ENCODE assay signal across 8 mouse cellular contexts in genomic region chr7:101820295-101821030, GRCm38 (mm10). TPM values are rescaled to one million over a fixed set of nuclear protein-coding genes. Genes with fewer than 3 reads are reported as not detected.
A peak's percentile ranks its signal among the peaks of the same experiment; 100 is the strongest.
DNase-seq lines count a peak whose midpoint lies in the region; ATAC-seq lines count a peak whose summit lies in the region.

No protein-coding gene starts in this region.

- H3K27ac ChIP-seq in forebrain, embryonic 11.5 days (ENCODE audit: low read depth, low read length): no peak overlapping the region
- no peak overlapping the region for H3K27ac ChIP-seq in liver, embryonic 12.5 days

- peaks cover 24% of the 10 kb centered on the region for H3K4me1 ChIP-seq in forebrain, embryonic 11.5 days (replicated peaks; ENCODE audit: control insufficient read depth, insufficient read depth, low read length)
- H3K4me1 ChIP-seq in liver, embryonic 12.5 days: peaks cover 11% of the 10 kb centered on the region

- WGBS in forebrain, embryonic 11.5 days: 2% methylated on average over 35 of the region's 35 CpGs
- WGBS in liver, embryonic 12.5 days (ENCODE audit: insufficient replicate concordance): 3% methylated on average over 35 of the region's 35 CpGs

- peaks cover 2% of the 10 kb centered on the region; the same call in 1 of the 2 replicates for H3K36me3 ChIP-seq in forebrain, embryonic 11.5 days (ENCODE audit: control insufficient read depth, insufficient read depth, low read length)
- H3K36me3 ChIP-seq in liver, embryonic 12.5 days: peaks cover 10% of the 10 kb centered on the region; the same call in 1 of the 2 replicates

- no peaks in the 10 kb centered on the region for H3K9me3 ChIP-seq in forebrain, embryonic 11.5 days (ENCODE audit: control insufficient read depth, low read length)
- H3K9me3 ChIP-seq in liver, embryonic 12.5 days (replicated peaks): no peaks in the 10 kb centered on the region

- ATAC-seq in forebrain, embryonic 11.5 days (replicated peaks; ENCODE audit: low FRiP score): no peak
- ATAC-seq in liver, embryonic 12.5 days: no peak

- peak overlapping the region; percentile 42; the same call in 1 of the 2 replicates for H3K4me2 ChIP-seq in forebrain, embryonic 11.5 days (ENCODE audit: low read depth, low read length, severe bottlenecking)
- H3K4me2 ChIP-seq in liver, embryonic 12.5 days: peak overlapping the region; percentile 71; the same call in 1 of the 2 replicates

- peak overlapping the region; percentile 38; the same call in 1 of the 2 replicates for H3K4me3 ChIP-seq in forebrain, embryonic 11.5 days (ENCODE audit: low read depth, low read length)
- H3K4me3 ChIP-seq in liver, embryonic 12.5 days: no peak overlapping the region

- H3K27me3 ChIP-seq in forebrain, embryonic 11.5 days (ENCODE audit: control insufficient read depth, insufficient read depth, low read length): peaks cover 61% of the 10 kb centered on the region
- peaks cover 87% of the 10 kb centered on the region for H3K27me3 ChIP-seq in liver, embryonic 12.5 days (replicated peaks)

- DNase-seq in adrenal gland, adult 2 months: peak; percentile 30
- DNase-seq in adrenal gland, adult 8-10 months: no peak
- peak; percentile 22 to 43 for DNase-seq in B cell, adult 2 months
- DNase-seq in forebrain, embryonic 11.5 days (ENCODE audit: low spot score): no peak
- DNase-seq in testis, postnatal 10 days (ENCODE audit: low spot score): peak; percentile 54
- DNase-seq in gastrocnemius, postnatal 25 days: no peak
- no peak for DNase-seq in gastrocnemius, adult 8-10 months (ENCODE audit: low spot score in 2 of 2)

- H3K9ac ChIP-seq in forebrain, embryonic 11.5 days (ENCODE audit: low read length): no peak overlapping the region
- H3K9ac ChIP-seq in liver, embryonic 12.5 days: no peak overlapping the region

RNA-seq across cellular contexts. Expression of gene Phox2a, which starts 2.4 kb away (rescaled TPM):
- total RNA-seq in adrenal gland, adult 2 months (2021): 10 to 100 TPM; 15.6 to 45.9 TPM
- 40.1 and 48.0 TPM in 2 replicates for polyA plus RNA-seq in adrenal gland, adult 2 months (2012; rRNA removed)
- total RNA-seq in adrenal gland, adult 8-10 months (2022): 10 to 100 TPM; 26.7 to 57.2 (median 44.6) TPM
- 0.12 and 0.44 TPM in 2 replicates for polyA plus RNA-seq in forebrain, embryonic 11.5 days (2014; fragmentation: Nextera tagmentation; extraction: Ambion mirVana)
- polyA plus RNA-seq in liver, embryonic 12.5 days (2016; fragmentation: Nextera tagmentation; extraction: Ambion mirVana): 0.07 and 0.08 TPM in 2 replicates
- not detected for total RNA-seq in gastrocnemius, postnatal 25 days (2021)
- not detected for total RNA-seq in gastrocnemius, adult 8-10 months (2022)

RNA-seq across cellular contexts. Expression of gene Inppl1, which starts 17.6 kb away (rescaled TPM):
- 10 to 100 TPM; 81.2 to 90.1 TPM for total RNA-seq in adrenal gland, adult 2 months (2021)
- polyA plus RNA-seq in adrenal gland, adult 2 months (2012; rRNA removed): 139 and 142 TPM in 2 replicates
- 100 to 1,000 TPM in 2 of 4 experiments, 10 to 100 TPM in 2; 76.9 to 104 (median 101) TPM for total RNA-seq in adrenal gland, adult 8-10 months (2022)
- 46.0 and 46.3 TPM in 2 replicates for polyA plus RNA-seq in forebrain, embryonic 11.5 days (2014; fragmentation: Nextera tagmentation; extraction: Ambion mirVana)
- 6.9 and 7.4 TPM in 2 replicates for polyA plus RNA-seq in liver, embryonic 12.5 days (2016; fragmentation: Nextera tagmentation; extraction: Ambion mirVana)
- 10 to 100 TPM; 79.7 to 88.0 TPM for total RNA-seq in gastrocnemius, postnatal 25 days (2021)
- total RNA-seq in gastrocnemius, adult 8-10 months (2022): 100 to 1,000 TPM in 2 of 4 experiments, 10 to 100 TPM in 2; 75.1 to 104 (median 99.5) TPM

RNA-seq across cellular contexts. Expression of gene Folr2, which starts 36.5 kb away (rescaled TPM):
- 1 to 10 TPM; 3.2 to 4.5 TPM for total RNA-seq in adrenal gland, adult 2 months (2021)
- polyA plus RNA-seq in adrenal gland, adult 2 months (2012; rRNA removed): 3.9 and 5.0 TPM in 2 replicates
- total RNA-seq in adrenal gland, adult 8-10 months (2022): 1 to 10 TPM; 1.2 to 4.7 (median 2.8) TPM
- 0.94 and 1.1 TPM in 2 replicates for polyA plus RNA-seq in forebrain, embryonic 11.5 days (2014; fragmentation: Nextera tagmentation; extraction: Ambion mirVana)
- polyA plus RNA-seq in liver, embryonic 12.5 days (2016; fragmentation: Nextera tagmentation; extraction: Ambion mirVana): 3.0 and 3.2 TPM in 2 replicates
- 1 to 10 TPM; 2.0 to 5.4 TPM for total RNA-seq in gastrocnemius, postnatal 25 days (2021)
- total RNA-seq in gastrocnemius, adult 8-10 months (2022): 1 to 10 TPM in 2 of 4 experiments, under 1 TPM in 2; 0.53 to 2.6 (median 1.2) TPM

RNA-seq across cellular contexts. Expression of gene Anapc15, which starts 43.1 kb away (rescaled TPM):
- 10 to 100 TPM; 34.2 to 35.7 TPM for total RNA-seq in adrenal gland, adult 2 months (2021)
- 32.3 and 39.9 TPM in 2 replicates for polyA plus RNA-seq in adrenal gland, adult 2 months (2012; rRNA removed)
- total RNA-seq in adrenal gland, adult 8-10 months (2022): 10 to 100 TPM; 29.6 to 34.8 (median 30.7) TPM
- polyA plus RNA-seq in forebrain, embryonic 11.5 days (2014; fragmentation: Nextera tagmentation; extraction: Ambion mirVana): 102 and 103 TPM in 2 replicates
- polyA plus RNA-seq in liver, embryonic 12.5 days (2016; fragmentation: Nextera tagmentation; extraction: Ambion mirVana): 72.0 and 82.2 TPM in 2 replicates
- 10 to 100 TPM; 14.2 to 17.6 TPM for total RNA-seq in gastrocnemius, postnatal 25 days (2021)
- 10 to 100 TPM; 17.8 to 28.6 (median 26.0) TPM for total RNA-seq in gastrocnemius, adult 8-10 months (2022)

RNA-seq across cellular contexts. Expression of gene Folr1, which starts 50.1 kb away (rescaled TPM):
- total RNA-seq in adrenal gland, adult 2 months (2021): 10 to 100 TPM in 1 of 2 experiments, under 1 TPM in 1; 0.86 to 22.0 TPM
- polyA plus RNA-seq in adrenal gland, adult 2 months (2012; rRNA removed): 1.3 and 2.6 TPM in 2 replicates
- 1 to 10 TPM in 2 of 4 experiments, not detected in 2; 4.0 to 5.9 TPM for total RNA-seq in adrenal gland, adult 8-10 months (2022)
- 10.5 and 11.4 TPM in 2 replicates for polyA plus RNA-seq in forebrain, embryonic 11.5 days (2014; fragmentation: Nextera tagmentation; extraction: Ambion mirVana)
- 0.50 and 0.70 TPM in 2 replicates for polyA plus RNA-seq in liver, embryonic 12.5 days (2016; fragmentation: Nextera tagmentation; extraction: Ambion mirVana)
- under 1 TPM; 0.67 to 0.77 TPM for total RNA-seq in gastrocnemius, postnatal 25 days (2021)
- total RNA-seq in gastrocnemius, adult 8-10 months (2022): 1 to 10 TPM; 1.1 to 1.6 (median 1.3) TPM

Comparison
In these comparisons a context has a peak if more than half of its experiments do, and no peak if none do; other contexts are left out.
1. DNase-seq: peak in adrenal gland, adult 2 months (single experiment), B cell, adult 2 months (2 of 2) and testis, postnatal 10 days (single experiment); none in adrenal gland, adult 8-10 months (single experiment), forebrain, embryonic 11.5 days (single experiment), gastrocnemius, postnatal 25 days (single experiment) and gastrocnemius, adult 8-10 months (0 of 2).
2. RNA of gene Phox2a, which starts 2.4 kb away (total RNA-seq): 26.7 to 57.2 TPM in adrenal gland, adult 8-10 months and 15.6 to 45.9 TPM in adrenal gland, adult 2 months; not detected in gastrocnemius, postnatal 25 days and not detected in gastrocnemius, adult 8-10 months; every median in the first group is over 10 times any median in the second.